Mouse (Mus musculus): Measurements from ENCODE around the gene Olfr504.
"Not testable (repeated sequence)": the region's sequence is repeated elsewhere in the genome, so short reads cannot be mapped to it uniquely, and the experiment has no call there.

Olfr504 gene

DNA sequence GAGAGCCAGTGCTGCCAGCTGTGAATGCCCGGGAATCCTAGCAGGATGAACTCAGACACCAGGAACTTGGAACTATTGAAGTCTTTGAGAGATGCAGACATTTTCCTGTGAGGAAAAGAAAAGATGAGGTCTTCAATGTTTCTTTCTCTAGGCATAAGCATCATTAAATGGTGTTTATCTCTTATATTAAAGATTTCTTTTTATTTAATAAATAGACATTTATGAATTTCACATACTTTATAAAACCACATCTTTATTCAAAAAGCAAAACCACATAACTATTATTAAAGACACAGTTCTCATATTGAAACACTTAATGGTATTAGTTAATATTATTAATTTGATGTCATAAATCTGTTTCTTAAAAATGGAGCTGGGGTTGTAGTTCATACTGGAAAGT lies at the start of gene Olfr504:
Gene Olfr504, minus strand, starts transcription at position 101 of the 400 bp plus-strand sequence.
- DNase-seq (ENCODE audit: low spot score in 2 of 2), result no peak

GRCm38 (mm10) chr7:108614110-108614509 lies 48.5 kb upstream of the Olfr504 start:
- no peak for DNase-seq (ENCODE audit: low spot score in 2 of 2)

DNA sequence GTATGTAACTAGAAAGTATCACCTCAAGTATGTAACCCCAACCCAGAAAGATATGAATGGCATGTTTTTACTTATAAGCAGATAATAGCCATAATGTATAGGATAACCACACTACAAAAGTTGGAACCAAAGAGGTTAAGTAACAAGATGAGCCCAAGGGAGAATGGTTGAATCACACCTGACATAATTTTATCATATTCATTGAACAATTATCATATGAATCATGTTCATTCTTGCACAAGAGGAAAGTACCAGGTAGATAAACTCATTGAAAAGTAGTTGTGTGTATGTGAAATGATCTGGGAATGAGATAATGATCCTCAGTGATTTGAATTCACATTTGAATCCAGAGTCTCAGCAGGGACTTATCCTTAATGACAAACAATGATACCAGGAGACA lies 44.9 kb upstream of the Olfr504 start, which contains the start of gene Olfr506:
Gene Olfr506, plus strand, starts transcription at position 301 of the 400 bp plus-strand sequence.
- no peak for DNase-seq (ENCODE audit: low spot score in 2 of 2)

DNA sequence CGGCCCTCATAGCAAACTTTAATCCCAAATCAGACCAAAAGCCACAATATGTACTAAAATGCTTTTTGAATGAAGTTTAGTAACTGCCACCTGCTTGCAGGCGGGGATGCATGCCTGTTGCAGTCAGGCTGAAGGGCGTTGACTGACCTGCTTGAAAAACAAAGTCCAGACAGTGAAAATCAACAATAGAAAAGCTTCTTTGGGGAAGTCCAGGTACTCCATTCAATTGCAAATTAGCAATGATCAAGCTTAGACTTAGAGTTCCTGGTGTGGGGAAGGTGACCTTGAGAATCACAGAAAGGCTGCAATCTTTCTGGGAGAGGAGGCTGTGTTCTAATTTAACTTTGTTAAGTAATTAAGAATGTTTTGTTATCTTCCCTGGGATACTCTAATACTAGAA lies 36.3 kb upstream of the Olfr504 start:
- DNase-seq (ENCODE audit: low spot score in 2 of 2), result not testable (repeated sequence)

GRCm38 (mm10) chr7:108589797-108590196 lies 24.2 kb upstream of the Olfr504 start:
- no peak for DNase-seq (ENCODE audit: low spot score in 2 of 2)

DNA sequence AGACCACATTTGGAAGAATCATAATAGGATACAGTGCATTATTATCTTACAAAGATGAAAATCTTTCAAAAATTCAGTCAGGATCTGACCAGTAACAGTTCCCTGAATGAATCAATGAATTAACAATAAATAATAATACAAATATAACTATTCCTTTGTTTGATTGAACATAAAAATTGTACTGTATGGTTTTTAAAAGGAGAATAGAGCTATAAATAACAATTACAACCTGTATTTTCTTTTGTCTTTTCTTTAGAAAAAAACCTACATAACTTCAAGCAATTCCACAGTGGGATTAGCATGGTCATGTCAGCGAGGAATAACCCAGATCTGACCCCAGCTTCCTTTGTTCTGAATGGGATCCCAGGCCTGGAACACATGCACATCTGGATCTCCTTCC lies 21.4 kb downstream of the Olfr504 start, which contains the start of gene Olfr503:
Gene Olfr503, plus strand, starts transcription at position 301 of the 400 bp plus-strand sequence.
- DNase-seq (ENCODE audit: low spot score in 2 of 2), result not testable (repeated sequence)

GRCm38 (mm10) chr7:108542416-108542815 lies 23.2 kb downstream of the Olfr504 start:
- no peak for DNase-seq (ENCODE audit: low spot score in 2 of 2)

GRCm38 (mm10) chr7:108524965-108525364 lies 40.6 kb downstream of the Olfr504 start, which contains the start of gene Olfr502:
Gene Olfr502 (minus strand): TSS chr7:108525065.
- DNase-seq (ENCODE audit: low spot score in 2 of 2), result no peak

Measured in frontal cortex, postnatal 10 days (tissue).